Mouse (Mus musculus) midbrain, embryonic 16.5 days (tissue): ENCODE data around the gene Gcc1. TPM values are rescaled to one million over a fixed set of nuclear protein-coding genes. Genes with fewer than 3 reads are reported as not detected.

Experiments used
- ATAC-seq: fragments of 200-750 bp; cut with Nextera tagmentation; 2 replicates; pipeline ENCODE4 v1.8.0; 2017; ENCODE audit warnings: moderate TSS enrichment
- H3K27ac ChIP-seq: fragments of 300-500 bp; sonication (generic); 2 replicates; pipeline ENCODE4 v1.5.1; 2014; ENCODE audit warnings: mild to moderate bottlenecking, low read length, mixed read lengths
- H3K27me3 ChIP-seq: fragments of 300-500 bp; sonication (generic); 2 replicates; pipeline ENCODE4 v1.6.1; 2014; ENCODE audit warnings: low read depth, low read length, mixed read lengths; ENCODE audit not compliant: control insufficient read depth, insufficient read depth
- H3K36me3 ChIP-seq: fragments of 300-500 bp; sonication (generic); 2 replicates; pipeline ENCODE4 v1.6.1; 2014; ENCODE audit warnings: mild to moderate bottlenecking, low read length, moderate library complexity, mixed read lengths; ENCODE audit not compliant: control insufficient read depth, insufficient read depth
- H3K4me1 ChIP-seq: fragments of 300-500 bp; sonication (generic); 2 replicates; pipeline ENCODE4 v1.6.1; 2014; ENCODE audit warnings: mild to moderate bottlenecking, low read length, mixed read lengths; ENCODE audit not compliant: control insufficient read depth, insufficient read depth
- H3K4me2 ChIP-seq: fragments of 300-500 bp; sonication (generic); 2 replicates; pipeline ENCODE4 v1.6.1; 2014; ENCODE audit warnings: mild to moderate bottlenecking, low read length, mixed read lengths
- H3K4me3 ChIP-seq: fragments of 300-500 bp; sonication (generic); 2 replicates; pipeline ENCODE4 v1.5.1; 2014; ENCODE audit warnings: low read depth, mild to moderate bottlenecking, low read length, moderate library complexity, mixed read lengths
- H3K9ac ChIP-seq: fragments of 300-500 bp; sonication (generic); 2 replicates; pipeline ENCODE4 v1.6.1; 2014; ENCODE audit warnings: low read depth, low read length, mixed read lengths
- H3K9me3 ChIP-seq: fragments of 300-500 bp; sonication (generic); replicated peaks from 2 replicates; pipeline ENCODE4 v1.6.1; 2014; ENCODE audit warnings: mild to moderate bottlenecking, low read length, mixed read lengths; ENCODE audit not compliant: control insufficient read depth, poor library complexity, severe bottlenecking
- WGBS: fragments of 180-500 bp; shearing (Covaris S2); extraction: QIAGEN DNeasy Blood & Tissue Kit; methylation state at CpG from one replicate; pipeline ENCODE4 v1.1.7; 2014; 5-methylcytosine and 5-hydroxymethylcytosine counted together
- polyA plus RNA-seq: library from polyadenylated mRNA; unstranded; fragments of >200 nt; fragmentation: Nextera tagmentation; extraction: Ambion mirVana; gene quantifications from 2 replicates; pipeline ENCODE4 v1.2.1, GENCODE M21; 2015

Gcc1 gene
- polyA plus RNA-seq, 1 experiment from 2014 or later: 13.0 TPM

- H3K36me3 ChIP-seq: no peaks in the 10 kb centered on the region
- no peaks in the 10 kb centered on the region for H3K4me1 ChIP-seq
- H3K9me3 ChIP-seq: no peaks in the 10 kb centered on the region
- no peak overlapping the region for H3K4me3 ChIP-seq
- no peak overlapping the region for H3K9ac ChIP-seq
- WGBS: under 1% methylated on average over 12 of the region's 12 CpGs
- no peak overlapping the region for H3K27ac ChIP-seq
- ATAC-seq: no peak
- H3K27me3 ChIP-seq: peaks cover 24% of the 10 kb centered on the region
- H3K4me2 ChIP-seq: no peak overlapping the region
Measured at GRCm38 (mm10) chr6:28450977-28451376, 22.8 kb upstream of the Gcc1 start.

GRCm38 (mm10) chr6:28450481-28450880, 22.3 kb upstream of the Gcc1 start:
- H3K9ac ChIP-seq: no peak overlapping the region
- H3K9me3 ChIP-seq: no peaks in the 10 kb centered on the region
- 14% methylated on average over 5 of the region's 5 CpGs for WGBS
- H3K27ac ChIP-seq: no peak overlapping the region
- no peak overlapping the region for H3K4me2 ChIP-seq
- H3K4me3 ChIP-seq: no peak overlapping the region
- ATAC-seq: no peak
- no peaks in the 10 kb centered on the region for H3K4me1 ChIP-seq
- no peaks in the 10 kb centered on the region for H3K36me3 ChIP-seq
- H3K27me3 ChIP-seq: peaks cover 24% of the 10 kb centered on the region

DNA sequence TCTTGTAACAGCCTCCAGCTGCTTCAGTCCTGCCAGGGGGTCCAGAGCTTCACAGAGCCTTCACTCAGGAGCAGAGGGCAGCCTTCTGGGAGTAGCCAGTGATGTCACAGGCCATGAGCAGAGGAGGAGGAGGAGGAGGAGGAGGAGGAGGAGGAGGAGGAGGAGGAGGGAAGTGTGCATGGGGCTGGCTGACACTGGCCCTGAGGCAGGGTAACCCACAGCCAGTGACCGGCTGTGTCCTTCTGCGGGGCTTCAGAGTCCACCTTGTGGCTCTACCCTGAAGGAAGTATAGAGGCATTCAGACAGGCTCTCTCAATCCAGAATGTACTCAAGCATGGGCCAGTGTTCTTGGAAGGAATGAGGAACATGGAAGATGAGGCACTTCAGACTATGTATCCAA, 21.1 kb upstream of the Gcc1 start, which contains the start of gene Pax4:
Gene Pax4, minus strand, starts transcription at position 101 of the 400 bp plus-strand sequence.
- Histone ChIP-seq H3K36me3 (no peaks in the 10 kb centered on the region), H3K4me2 (no peak within 1 kb of the TSS), H3K27ac (no peak within 1 kb of the TSS), H3K4me1 (no peaks in the 10 kb centered on the region), H3K9ac (no peak within 1 kb of the TSS), H3K9me3 (no peaks in the 10 kb centered on the region), H3K27me3 (peaks cover 24% of the 10 kb centered on the region), H3K4me3 (no peak within 1 kb of the TSS)
- 81% methylated on average over 2 of the region's 2 CpGs for WGBS
- ATAC-seq: no peak

DNA sequence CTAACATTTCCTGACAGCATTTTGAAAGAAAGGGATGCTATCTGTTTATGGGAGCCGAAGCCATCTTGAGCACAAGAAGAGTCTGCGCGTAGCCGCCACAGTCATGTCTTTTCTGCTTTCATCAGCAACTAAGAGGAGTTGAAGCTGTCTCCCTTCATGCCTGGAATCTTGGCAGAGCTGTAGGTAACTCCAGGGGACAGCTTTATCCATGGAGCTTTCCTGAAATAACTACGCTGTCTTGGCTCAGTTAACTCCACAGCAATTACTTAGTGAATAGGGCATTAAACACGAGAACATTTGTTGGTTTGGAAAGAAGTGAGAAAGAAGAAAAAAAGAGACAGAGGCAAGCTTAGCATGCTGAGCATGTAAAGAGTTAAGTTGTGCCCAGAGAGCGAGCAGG, 19.7 kb upstream of the Gcc1 start:
- no peak overlapping the region for H3K27ac ChIP-seq
- no peak overlapping the region for H3K4me2 ChIP-seq
- H3K9ac ChIP-seq: no peak overlapping the region
- no peak for ATAC-seq
- no peaks in the 10 kb centered on the region for H3K4me1 ChIP-seq
- H3K36me3 ChIP-seq: no peaks in the 10 kb centered on the region
- peaks cover 24% of the 10 kb centered on the region for H3K27me3 ChIP-seq
- H3K9me3 ChIP-seq: no peaks in the 10 kb centered on the region
- no peak overlapping the region for H3K4me3 ChIP-seq
- 80% methylated on average over 7 of the region's 7 CpGs for WGBS

- no peaks in the 10 kb centered on the region for H3K27me3 ChIP-seq
- H3K4me3 ChIP-seq: no peak overlapping the region
- no peak overlapping the region for H3K4me2 ChIP-seq
- H3K4me1 ChIP-seq: no peaks in the 10 kb centered on the region
- no peak for ATAC-seq
- H3K9ac ChIP-seq: no peak overlapping the region
- no peaks in the 10 kb centered on the region for H3K9me3 ChIP-seq
- no peak overlapping the region for H3K27ac ChIP-seq
- WGBS: 72% methylated on average over 6 of the region's 6 CpGs
- H3K36me3 ChIP-seq: 0 out of 2 replicates have a peak, but pooled peaks cover 4% of the 10 kb centered on the region
Measured at GRCm38 (mm10) chr6:28431538-28431855, 3.3 kb upstream of the Gcc1 start.

DNA sequence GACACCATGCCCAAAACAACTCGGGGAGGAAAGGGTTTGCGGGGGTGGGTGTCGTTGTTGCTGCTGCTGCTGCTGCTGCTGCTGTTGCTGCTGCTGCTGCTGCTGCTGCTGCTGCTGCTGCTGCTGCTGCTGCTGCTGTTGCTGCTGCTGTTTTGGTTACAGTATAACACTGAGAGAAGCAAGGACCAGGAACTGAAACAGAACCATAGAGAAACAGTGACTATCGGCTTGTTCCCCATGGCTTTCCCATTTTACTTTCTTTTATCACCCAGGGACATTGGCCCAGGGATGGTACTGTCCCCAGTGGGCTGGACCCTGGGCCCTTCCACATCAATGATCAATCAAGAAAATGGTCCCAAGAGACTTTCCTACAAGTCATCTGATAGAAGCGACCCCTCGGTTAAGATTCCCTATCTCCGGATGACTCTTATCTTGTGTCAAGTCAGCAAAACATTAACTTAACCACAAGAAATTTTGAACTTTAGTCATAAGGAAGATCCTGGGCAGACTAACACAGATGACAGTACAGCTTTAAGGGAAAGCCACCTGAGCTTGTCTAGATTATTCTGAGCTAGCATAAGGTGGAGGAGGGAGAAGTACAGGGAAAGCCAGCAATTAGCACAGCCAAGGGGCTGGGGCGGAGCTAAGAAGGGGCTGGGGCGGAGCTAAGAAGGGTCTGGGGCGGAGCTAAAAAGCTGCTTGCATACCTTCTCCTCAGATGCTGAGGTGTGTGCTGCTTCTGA, 2.8 kb upstream of the Gcc1 start:
- Histone ChIP-seq H3K27me3 (no peaks in the 10 kb centered on the region), H3K36me3 (0 out of 2 replicates have a peak, but pooled peaks cover 6% of the 10 kb centered on the region), H3K4me3 (no peak overlapping the region), H3K9ac (no peak overlapping the region), H3K27ac (no peak overlapping the region), H3K4me1 (no peaks in the 10 kb centered on the region), H3K9me3 (no peaks in the 10 kb centered on the region), H3K4me2 (no peak overlapping the region)
- WGBS: 83% methylated on average over 10 of the region's 10 CpGs
- ATAC-seq: no peak

DNA sequence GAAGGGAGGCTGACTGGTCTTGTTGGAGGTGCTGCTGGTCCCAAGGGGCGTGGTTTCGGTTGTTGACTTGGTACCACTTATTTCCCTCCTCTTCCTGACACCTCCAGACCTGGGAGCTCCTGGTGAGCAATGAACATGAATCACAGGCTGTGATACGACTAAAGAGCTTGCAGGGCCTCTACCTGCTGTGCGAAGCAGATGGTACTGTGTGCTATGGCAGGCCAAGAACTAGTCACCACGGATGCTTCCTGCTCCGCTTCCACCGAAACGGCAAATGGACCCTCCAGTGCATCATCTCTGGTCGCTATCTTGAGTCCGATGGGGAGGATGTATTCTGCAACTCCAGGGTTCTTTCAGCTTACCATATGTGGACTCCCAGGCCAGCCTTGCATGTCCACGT, 1.7 kb upstream of the Gcc1 start:
- 90% methylated on average over 11 of the region's 11 CpGs for WGBS
- Histone ChIP-seq H3K36me3 (0 out of 2 replicates have a peak, but pooled peaks cover 6% of the 10 kb centered on the region), H3K9me3 (no peaks in the 10 kb centered on the region), H3K9ac (no peak overlapping the region), H3K4me2 (no peak overlapping the region), H3K27ac (no peak overlapping the region), H3K4me3 (no peak overlapping the region), H3K27me3 (no peaks in the 10 kb centered on the region), H3K4me1 (peaks cover 2% of the 10 kb centered on the region)
- no peak for ATAC-seq

GRCm38 (mm10) chr6:28427096-28427839, 922 bp downstream of the Gcc1 start, which contains the start of gene Fscn3:
TSS of gene Fscn3 (plus strand) at chr6:28427789.
- ATAC-seq: no peak
- Histone ChIP-seq H3K27me3 (no peaks in the 10 kb centered on the region), H3K9ac (no peak within 1 kb of the TSS), H3K4me1 (peaks cover 12% of the 10 kb centered on the region), H3K4me2 (no peak within 1 kb of the TSS), H3K27ac (no peak within 1 kb of the TSS), H3K9me3 (no peaks in the 10 kb centered on the region), H3K36me3 (0 out of 2 replicates have a peak, but pooled peaks cover 6% of the 10 kb centered on the region), H3K4me3 (no peak within 1 kb of the TSS)
- 81% methylated on average over 3 of the region's 3 CpGs for WGBS

GRCm38 (mm10) chr6:28425019-28425418, 3.2 kb downstream of the Gcc1 start:
- WGBS: 95% methylated on average over 6 of the region's 6 CpGs
- no peaks in the 10 kb centered on the region for H3K27me3 ChIP-seq
- ATAC-seq: no peak
- no peaks in the 10 kb centered on the region for H3K9me3 ChIP-seq
- no peak overlapping the region for H3K4me3 ChIP-seq
- 0 out of 2 replicates have a peak, but pooled peaks cover 6% of the 10 kb centered on the region for H3K36me3 ChIP-seq
- H3K4me2 ChIP-seq: peak overlapping the region; percentile 79
- H3K4me1 ChIP-seq: peaks cover 27% of the 10 kb centered on the region
- no peak overlapping the region for H3K27ac ChIP-seq
- no peak overlapping the region for H3K9ac ChIP-seq
